Mouse (Mus musculus) olfactory bulb, adult 2 months (tissue): ENCODE measurements around the gene Col15a1.

Experiments
- CTCF ChIP-seq: fragments of 200-500 bp; IDR thresholded peaks from 2 replicates; pipeline ENCODE4 v1.5.1; 2012; ENCODE audit warnings: low read depth, mild to moderate bottlenecking, low read length, moderate library complexity; ENCODE audit not compliant: insufficient read depth
- POLR2A ChIP-seq: fragments of 200-500 bp; IDR thresholded peaks from 2 replicates; pipeline ENCODE4 v1.6.1; 2012; ENCODE audit warnings: mild to moderate bottlenecking, low read depth, low read length, moderate library complexity; ENCODE audit not compliant: insufficient read depth

GRCm38 (mm10) chr4:47288306-47288705, 80.3 kb downstream of the Col15a1 start:
- TF ChIP-seq CTCF, result no peak
- no peak for TF ChIP-seq POLR2A
